Mouse (Mus musculus) C2C12 (cell line): Measurements from ENCODE around the gene Actr1a.

Source experiments
- CEBPB ChIP-seq: IDR thresholded peaks from one replicate; pipeline ENCODE4 v1.6.1; 2011; ENCODE audit warnings: low read depth, mild to moderate bottlenecking, control low read depth, moderate library complexity
- CTCF ChIP-seq: IDR thresholded peaks from one replicate; pipeline ENCODE4 v1.5.1; 2011; ENCODE audit not compliant: control insufficient read depth, insufficient read depth, insufficient read length
- FOSL1 ChIP-seq: IDR thresholded peaks from one replicate; pipeline ENCODE4 v1.8.0; 2011; ENCODE audit warnings: mild to moderate bottlenecking, low read length; ENCODE audit not compliant: poor library complexity, insufficient read depth, severe bottlenecking
- MAX ChIP-seq: IDR thresholded peaks from one replicate; pipeline ENCODE4 v1.6.1; 2011; ENCODE audit warnings: mild to moderate bottlenecking, control low read depth
- MYOD1 ChIP-seq: IDR thresholded peaks from one replicate; pipeline ENCODE4 v1.6.1; 2011; ENCODE audit warnings: low read depth; ENCODE audit not compliant: control insufficient read depth, insufficient read length
- MYOG ChIP-seq: IDR thresholded peaks from one replicate; pipeline ENCODE4 v1.6.1; 2011; ENCODE audit not compliant: control insufficient read depth, insufficient read length; ENCODE audit errors: extremely low read depth
- USF1 ChIP-seq: IDR thresholded peaks from one replicate; pipeline ENCODE4 v1.6.1; 2011; ENCODE audit warnings: low read depth, mild to moderate bottlenecking, control low read depth, moderate library complexity

- no peak for TF ChIP-seq CTCF
- TF ChIP-seq USF1: no peak
- TF ChIP-seq MYOG: no peak
- TF ChIP-seq MYOD1: no peak
- no peak for TF ChIP-seq FOSL1
- TF ChIP-seq MAX: no peak
- TF ChIP-seq CEBPB: no peak
Observed at GRCm38 (mm10) chr19:46375489-46375888, 20.1 kb downstream of the Actr1a start.
